Comparison of ENCODE assay signal across 8 mouse cellular contexts in the genomic region with DNA sequence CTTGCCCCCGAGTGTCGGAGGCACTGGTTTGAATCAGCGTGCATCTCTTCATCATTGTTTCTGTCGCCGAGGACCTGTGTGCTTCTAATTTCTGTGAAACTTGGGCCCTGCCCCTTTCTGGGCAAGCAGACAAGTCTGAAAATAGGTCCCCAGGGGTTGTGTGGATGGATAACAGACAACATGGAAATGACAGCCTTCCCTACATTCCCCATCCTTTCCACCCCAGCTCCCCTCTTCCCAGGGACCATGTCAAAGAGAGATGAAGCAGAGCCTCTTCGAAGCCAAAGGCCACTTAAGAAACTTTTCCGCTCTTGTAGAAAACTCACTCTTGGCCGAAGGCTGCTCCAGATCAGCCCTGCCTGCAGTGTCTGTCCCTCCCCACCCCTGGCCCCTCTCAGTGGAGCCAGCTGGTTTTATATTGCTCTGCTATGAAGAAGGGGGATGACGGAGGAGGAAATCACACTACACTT.
DNase-seq lines count a peak whose midpoint lies in the region; ATAC-seq lines count a peak whose summit lies in the region.

No protein-coding gene starts in this region.

- no peaks in the 10 kb centered on the region for H3K4me1 ChIP-seq in liver, embryonic 12.5 days
- H3K4me1 ChIP-seq in forebrain, embryonic 15.5 days, result peaks cover 16% of the 10 kb centered on the region

- no peak overlapping the region for H3K4me2 ChIP-seq in liver, embryonic 12.5 days
- peak overlapping the region; percentile 34 for H3K4me2 ChIP-seq in forebrain, embryonic 15.5 days (replicated peaks)

- H3K9me3 ChIP-seq in liver, embryonic 12.5 days (replicated peaks), result no peaks in the 10 kb centered on the region
- H3K9me3 ChIP-seq in forebrain, embryonic 15.5 days, result no peaks in the 10 kb centered on the region

- 66% methylated on average over 9 of the region's 9 CpGs for WGBS in liver, embryonic 12.5 days (ENCODE audit: insufficient replicate concordance)
- WGBS in forebrain, embryonic 15.5 days, result 59% methylated on average over 9 of the region's 9 CpGs

- no peaks in the 10 kb centered on the region for H3K36me3 ChIP-seq in liver, embryonic 12.5 days
- H3K36me3 ChIP-seq in forebrain, embryonic 15.5 days, result no peaks in the 10 kb centered on the region

- intact Hi-C loops in heart, postnatal 25 days (cut with DNase I), result no loop called here

- no peak for ATAC-seq in liver, embryonic 12.5 days
- no peak for ATAC-seq in forebrain, embryonic 15.5 days (replicated peaks)
- ATAC-seq in erythroblast, adult 5-6 weeks (replicated peaks; ENCODE audit: low FRiP score, poor library complexity, severe bottlenecking), result no peak
- ATAC-seq in megakaryocyte progenitor cell, adult 5-6 weeks (replicated peaks; ENCODE audit: poor library complexity), result no peak

- peak; percentile 40 for DNase-seq in liver
- peak; percentile 85 for DNase-seq in heart, postnatal 25 days (ENCODE audit: low spot score)
- DNase-seq in kidney, postnatal 36 days, result peak; percentile 63 to 64
- peak; percentile 45 for DNase-seq in neural tube, embryonic 10.5 days (ENCODE audit: extremely low spot score, low spot score)

- H3K27me3 ChIP-seq in liver, embryonic 12.5 days (replicated peaks), result no peaks in the 10 kb centered on the region
- H3K27me3 ChIP-seq in forebrain, embryonic 15.5 days, result no peaks in the 10 kb centered on the region

- H3K4me3 ChIP-seq in liver, embryonic 12.5 days, result no peak overlapping the region
- H3K4me3 ChIP-seq in forebrain, embryonic 15.5 days, result 0 out of 2 replicates have a peak overlapping the region, but pooled peaks have one; percentile 19

- no peak overlapping the region for H3K9ac ChIP-seq in liver, embryonic 12.5 days
- H3K9ac ChIP-seq in forebrain, embryonic 15.5 days (replicated peaks), result no peak overlapping the region; the same call in 1 of the 2 replicates

- no peak overlapping the region for H3K27ac ChIP-seq in liver, embryonic 12.5 days
- H3K27ac ChIP-seq in forebrain, embryonic 15.5 days (replicated peaks), result no peak overlapping the region
